Mouse (Mus musculus) spleen, adult 12 weeks (tissue): ENCODE results near the gene Nap1l4.

ENCODE experiments used
- DNase-seq: peaks from one replicate; pipeline ENCODE4 v3.0.0; 2022; ENCODE audit warnings: low spot score

Nap1l4 gene

GRCm38 (mm10) chr7:143548976-143549457 is at the start of gene Nap1l4:
Gene Nap1l4, minus strand, starts transcription at chr7:143549106.
- peak; percentile 98 for DNase-seq

DNA sequence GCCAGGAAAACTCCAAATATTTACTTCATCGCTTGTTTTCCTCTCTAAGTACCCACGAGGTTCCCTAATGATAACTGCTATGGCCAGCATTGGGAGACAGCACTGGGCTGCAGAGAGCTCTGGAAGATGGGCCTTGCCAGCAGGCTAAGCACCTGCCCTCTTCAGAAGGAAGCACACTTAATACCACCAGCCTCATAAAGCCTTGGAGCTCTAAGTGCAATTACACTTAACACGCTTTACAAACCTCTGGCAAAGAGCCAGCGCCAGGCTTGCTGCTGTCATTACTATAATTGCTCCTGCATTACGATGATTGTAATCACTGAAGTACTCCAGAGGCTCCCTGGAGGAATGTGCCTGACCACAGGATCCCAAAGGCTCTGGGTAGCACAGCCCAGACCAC is 46.0 kb upstream of the Nap1l4 start:
- no peak for DNase-seq

DNA sequence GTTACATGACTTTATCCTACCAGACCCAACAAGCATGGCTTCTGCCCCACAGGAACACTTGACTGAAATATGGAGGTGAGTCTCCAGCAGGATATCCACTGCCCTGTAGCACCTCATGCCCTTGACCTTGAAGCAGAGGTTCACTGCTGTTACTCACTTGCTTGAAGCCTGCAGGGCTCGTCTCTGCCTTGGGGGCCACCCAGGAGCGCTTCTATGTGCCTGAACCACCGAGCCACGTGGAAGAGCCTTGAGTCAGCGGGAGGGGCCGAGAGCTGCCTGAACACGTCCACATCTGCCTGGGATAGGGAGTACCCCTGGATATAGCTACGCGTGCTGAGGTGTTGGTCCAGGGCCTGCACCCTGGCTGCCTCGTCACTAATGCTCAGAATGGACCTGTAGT is 43.3 kb upstream of the Nap1l4 start:
- no peak for DNase-seq

DNA sequence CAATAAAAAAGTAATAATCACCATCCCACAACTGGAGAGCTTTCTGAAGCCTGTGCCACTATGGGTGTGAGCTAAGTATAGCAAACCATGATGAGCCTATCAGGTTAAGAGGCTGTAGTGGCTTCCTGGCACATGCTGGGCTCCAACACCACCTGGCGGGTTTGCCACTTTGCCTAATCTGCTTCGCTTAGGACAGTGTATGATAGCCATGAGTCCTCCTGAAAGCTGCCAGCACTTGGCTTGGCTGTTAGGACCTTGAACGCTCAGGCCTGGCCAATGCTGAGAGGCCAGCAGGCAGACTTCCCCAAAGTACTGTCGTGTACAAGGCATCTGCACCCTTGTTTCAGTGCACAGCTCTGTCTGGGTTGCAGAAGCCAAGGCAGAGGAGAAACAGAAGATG is 39.1 kb upstream of the Nap1l4 start:
- DNase-seq = no peak

DNA sequence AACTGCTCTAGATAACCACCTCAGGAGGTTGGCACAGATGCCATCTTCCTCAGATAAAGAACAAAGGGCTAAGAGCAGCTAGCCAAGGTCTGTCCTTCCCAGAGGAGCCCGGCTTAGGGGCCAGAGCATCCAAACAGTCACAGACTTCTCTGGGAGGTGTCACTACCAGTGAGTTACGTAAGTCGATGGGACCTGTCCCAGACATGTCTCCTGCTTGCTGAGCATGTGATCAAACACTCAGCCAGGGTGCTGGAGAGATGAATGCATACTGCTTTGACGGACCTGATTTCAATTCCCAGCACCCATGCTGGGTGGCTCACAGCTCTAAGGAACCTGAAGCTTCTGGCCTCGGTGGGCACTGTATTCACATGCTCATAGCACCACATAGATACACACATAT is 38.7 kb upstream of the Nap1l4 start:
- no peak for DNase-seq

DNA sequence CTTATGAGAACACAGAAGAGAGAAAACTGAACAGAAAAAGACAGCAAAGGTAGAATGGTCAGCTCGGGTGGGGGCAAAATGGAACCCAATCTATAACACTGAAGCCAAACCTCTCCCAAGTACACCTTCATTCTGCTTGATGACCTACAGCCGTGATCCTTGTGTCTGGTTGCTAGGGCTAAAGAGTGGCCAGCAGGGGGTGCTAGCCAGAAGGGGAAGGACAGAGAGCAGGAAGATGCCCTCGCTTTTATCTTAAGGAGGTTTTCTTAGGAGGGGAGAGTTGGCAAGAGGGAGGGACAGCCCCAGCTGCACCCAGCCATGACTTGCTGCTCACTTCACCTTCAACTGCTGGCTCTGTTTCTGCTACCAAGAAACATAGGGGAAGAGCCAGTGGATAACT is 35.0 kb upstream of the Nap1l4 start:
- DNase-seq = peak; percentile 58

DNA sequence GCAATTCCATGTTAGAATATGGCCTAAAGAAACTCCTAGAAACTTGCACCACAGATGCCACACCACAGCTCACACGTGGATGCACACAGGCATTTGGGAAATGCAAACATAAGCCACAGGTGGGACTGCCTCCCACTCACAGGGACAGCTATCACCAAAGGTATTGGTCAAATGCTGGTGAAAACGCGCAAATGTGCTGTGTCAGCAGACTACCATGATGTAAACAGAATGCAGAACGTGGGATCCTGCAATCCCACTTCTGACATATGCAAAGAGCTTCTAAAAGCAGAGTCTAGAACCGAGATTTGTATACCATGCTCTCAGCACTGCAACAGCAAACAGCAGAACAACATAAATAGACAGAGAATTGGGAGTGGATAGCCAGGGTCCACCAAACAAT is 34.1 kb upstream of the Nap1l4 start:
- DNase-seq = no peak

DNA sequence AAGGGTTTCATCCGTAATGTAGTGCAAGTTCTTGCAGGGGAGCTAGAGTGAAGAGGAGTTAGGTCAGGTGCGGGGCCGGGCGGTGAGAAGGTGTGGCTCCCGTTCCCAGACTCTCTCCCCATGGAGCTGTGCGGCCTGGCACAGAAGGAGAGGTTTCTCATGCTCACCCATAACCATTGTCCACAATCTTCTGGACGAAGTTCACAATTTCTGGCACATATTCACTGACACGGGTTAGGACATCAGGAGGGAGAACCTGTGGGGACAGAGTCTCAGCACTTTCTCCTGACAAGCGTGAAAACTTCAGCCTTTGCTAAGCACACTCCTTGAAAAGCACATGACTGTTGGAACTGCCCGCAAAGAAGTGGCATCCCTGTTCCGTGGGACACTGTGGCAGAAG is 26.8 kb upstream of the Nap1l4 start:
- no peak for DNase-seq

DNA sequence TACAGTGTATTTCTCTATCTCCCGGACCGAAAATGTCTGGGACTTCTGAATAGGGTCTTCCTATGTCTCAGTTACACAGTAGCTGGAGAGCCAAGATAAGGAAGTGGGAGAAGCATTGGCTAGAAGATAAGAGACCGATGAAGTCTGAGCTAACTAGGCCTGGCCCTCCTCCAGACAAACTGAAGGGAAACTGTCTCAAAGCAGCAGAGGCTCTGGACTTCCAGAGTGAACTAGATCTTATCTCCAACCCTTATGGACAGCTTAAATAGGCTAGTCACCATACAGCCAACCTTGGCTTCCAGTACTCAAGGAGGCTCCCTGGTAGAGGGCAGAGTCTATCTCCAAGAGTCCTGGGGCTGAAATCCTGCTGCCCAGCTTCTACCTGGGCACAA is 16.7 kb upstream of the Nap1l4 start:
- DNase-seq = peak; percentile 30

GRCm38 (mm10) chr7:143565015-143565647 is 16.2 kb upstream of the Nap1l4 start:
- DNase-seq = no peak

DNA sequence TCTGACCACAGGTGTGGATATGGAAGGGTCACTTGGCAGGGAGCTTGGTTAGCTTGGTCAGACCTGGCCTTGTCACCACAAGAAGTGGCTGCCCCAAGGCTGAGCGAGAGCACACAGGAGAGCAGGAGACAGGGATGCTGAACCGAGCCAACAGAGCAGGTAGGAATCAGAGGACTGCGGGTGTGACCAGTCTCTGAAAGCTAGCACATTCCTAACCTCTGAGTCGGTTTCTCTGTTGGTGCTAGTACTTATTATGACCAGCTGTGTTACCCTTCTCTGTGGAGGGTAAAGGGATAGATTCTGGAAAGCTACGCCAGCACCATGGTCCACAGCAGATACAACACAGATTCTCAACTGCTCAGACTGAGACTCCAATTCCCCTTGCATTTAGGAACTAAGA is 14.9 kb upstream of the Nap1l4 start:
- no peak for DNase-seq

GRCm38 (mm10) chr7:143557616-143558015 is 8.7 kb upstream of the Nap1l4 start:
- no peak for DNase-seq

DNA sequence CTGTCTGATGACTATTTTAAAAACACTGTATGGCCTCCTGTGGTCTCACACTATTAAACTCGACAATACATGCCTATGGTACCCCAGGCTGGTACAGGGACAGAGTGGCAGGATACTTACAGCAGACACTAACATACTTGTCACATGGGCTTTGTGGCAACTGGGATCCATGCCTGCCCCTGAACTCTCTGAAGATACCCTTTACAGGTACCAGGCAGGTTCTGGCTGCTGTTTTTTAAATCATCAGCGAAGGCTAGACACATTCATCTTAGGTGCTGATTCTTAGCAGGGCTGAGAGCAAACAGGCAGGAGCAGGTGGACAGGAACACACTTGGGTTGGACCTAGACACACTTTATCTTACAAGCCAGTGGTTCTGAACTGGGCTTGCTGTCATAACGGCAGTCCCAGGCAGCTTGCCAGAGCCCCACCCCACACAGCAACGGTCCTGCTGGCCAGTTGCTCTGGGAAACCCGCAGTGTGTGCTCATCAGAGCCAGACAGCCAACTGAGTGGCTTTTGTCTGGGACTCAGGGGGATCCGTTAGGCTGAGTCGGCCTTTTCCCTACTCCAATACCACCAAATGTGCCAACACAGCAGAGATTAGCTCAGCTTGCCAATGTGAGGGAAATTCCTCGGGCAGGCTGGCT is 8.2 kb upstream of the Nap1l4 start:
- DNase-seq = peak; percentile 81

GRCm38 (mm10) chr7:143549588-143550220 is 798 bp upstream of the Nap1l4 start:
- no peak for DNase-seq

GRCm38 (mm10) chr7:143548231-143548961 is 510 bp downstream of the Nap1l4 start:
- no peak for DNase-seq

DNA sequence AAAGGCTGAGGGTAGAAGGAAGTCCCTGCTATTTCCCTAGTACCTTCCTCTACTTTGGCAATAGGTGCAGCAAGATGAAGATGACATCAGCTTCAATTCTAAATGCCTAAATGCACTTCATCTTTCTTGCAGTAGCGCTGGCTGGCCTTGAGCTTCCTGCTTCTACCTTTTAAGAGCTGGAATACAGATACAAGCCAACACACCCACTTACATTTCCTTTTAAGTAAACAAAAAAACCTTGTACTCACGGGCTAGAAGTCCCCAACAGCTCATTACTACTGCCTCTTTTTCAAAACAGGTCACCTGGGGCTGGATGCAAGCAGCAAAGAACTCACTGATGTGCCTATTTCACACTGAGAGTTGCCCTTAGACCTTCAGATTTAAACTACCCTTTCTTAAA is 2.4 kb downstream of the Nap1l4 start:
- DNase-seq = no peak

DNA sequence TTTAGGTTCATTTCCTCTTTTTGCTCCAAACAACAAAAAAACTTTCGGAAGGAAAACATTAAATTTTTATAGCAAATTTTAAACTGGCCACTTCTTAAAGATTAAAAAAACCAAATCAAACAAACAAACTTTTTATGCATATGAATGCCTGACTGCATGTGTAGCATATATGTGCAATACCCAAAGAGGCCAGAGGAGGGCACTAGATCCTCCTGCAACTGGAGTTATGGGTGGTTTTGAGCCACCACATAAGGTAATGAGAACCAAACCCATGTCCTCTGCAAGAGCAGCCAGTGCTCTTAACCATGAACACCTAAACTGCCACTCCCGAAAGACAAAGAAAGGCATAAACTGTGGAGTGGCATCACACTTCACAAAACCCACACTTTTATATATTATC is 4.5 kb downstream of the Nap1l4 start:
- DNase-seq = peak; percentile 33

GRCm38 (mm10) chr7:143538671-143539070 is 10.2 kb downstream of the Nap1l4 start:
- no peak for DNase-seq

GRCm38 (mm10) chr7:143538229-143538628 is 10.7 kb downstream of the Nap1l4 start:
- DNase-seq = peak; percentile 20

DNA sequence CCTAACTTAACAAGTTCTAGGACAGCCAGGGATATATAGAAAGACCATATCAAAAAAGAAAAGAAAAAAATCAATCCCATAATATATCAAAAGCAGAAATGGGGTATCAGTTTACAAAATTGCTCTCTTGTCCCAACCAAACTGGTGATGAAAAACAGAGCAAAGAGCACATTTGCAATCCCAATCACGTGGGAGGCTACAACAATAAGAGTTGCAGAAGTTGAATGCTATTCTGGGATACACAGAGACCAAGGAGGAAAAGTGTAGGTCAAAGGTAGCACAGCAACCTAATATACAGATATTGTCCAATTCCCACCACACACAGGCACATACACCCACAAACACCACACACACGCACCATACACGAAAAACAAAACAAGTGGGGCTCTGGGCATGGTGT is 12.7 kb downstream of the Nap1l4 start:
- no peak for DNase-seq

DNA sequence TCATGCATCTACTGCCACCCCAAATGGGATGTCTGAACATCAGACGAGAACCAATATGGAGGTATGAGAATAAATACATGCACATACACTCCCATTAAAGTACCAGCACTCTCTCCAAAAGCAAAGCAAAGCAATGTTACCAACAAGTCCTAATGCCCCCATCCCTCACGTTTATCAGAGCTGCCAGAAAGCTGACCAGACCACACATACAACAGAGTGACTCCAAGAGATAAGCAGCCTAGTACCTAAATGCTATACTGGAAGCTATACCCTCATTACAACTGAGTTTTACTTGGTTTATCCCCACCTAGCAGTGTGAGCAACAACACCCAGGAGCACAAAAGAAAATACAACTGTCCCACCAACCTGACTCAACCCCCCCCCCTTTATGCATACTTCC is 15.6 kb downstream of the Nap1l4 start:
- DNase-seq = no peak

DNA sequence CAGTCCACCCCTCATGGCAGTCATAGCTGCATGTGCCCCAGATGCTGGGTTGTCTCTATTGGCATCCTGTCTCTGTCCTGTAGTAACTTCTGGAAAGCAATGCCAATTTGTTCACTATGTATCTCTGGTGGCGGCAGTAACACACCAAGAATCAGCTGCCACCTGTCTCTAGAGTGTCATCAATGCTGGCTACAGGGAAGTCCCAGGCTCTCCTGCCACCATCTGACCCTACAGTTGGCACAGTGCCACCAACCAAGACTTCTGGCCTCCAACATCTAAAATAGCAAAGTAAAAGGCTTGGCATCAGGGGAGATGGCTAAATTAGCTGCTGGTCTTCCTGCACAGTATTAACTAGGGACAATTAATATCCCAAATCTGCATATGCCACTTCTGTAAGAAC is 16.5 kb downstream of the Nap1l4 start:
- DNase-seq = no peak

DNA sequence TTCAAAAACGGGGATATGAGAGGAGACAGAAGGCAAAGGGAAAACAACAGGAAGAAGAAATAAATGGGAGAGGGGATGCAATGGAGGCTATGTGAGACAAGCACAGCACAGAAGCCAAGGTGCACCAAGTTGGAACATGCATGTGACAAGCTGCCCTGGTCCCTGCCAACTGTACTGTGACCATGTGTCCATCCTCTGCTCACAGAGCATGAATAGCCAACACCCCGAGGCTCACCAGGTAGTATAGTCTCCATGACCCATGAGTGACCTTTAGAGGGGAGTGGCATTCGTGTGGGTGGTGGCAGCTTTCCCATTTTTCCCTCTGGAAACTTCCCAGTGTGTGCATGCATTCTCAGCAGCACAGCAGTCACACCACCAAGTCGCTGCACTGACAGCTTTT is 29.6 kb downstream of the Nap1l4 start:
- no peak for DNase-seq
